Mouse (Mus musculus) kidney, postnatal 25 days (tissue): ENCODE results near the gene Commd1.
A peak's percentile ranks its signal among the peaks of the same experiment; 100 is the strongest.

Experiments used
- DNase-seq, 2 experiments: peaks; one replicate each; pipeline ENCODE4 v3.0.0; 2021; ENCODE audit warnings: mixed read lengths in 2 of 2

Commd1 gene

DNA sequence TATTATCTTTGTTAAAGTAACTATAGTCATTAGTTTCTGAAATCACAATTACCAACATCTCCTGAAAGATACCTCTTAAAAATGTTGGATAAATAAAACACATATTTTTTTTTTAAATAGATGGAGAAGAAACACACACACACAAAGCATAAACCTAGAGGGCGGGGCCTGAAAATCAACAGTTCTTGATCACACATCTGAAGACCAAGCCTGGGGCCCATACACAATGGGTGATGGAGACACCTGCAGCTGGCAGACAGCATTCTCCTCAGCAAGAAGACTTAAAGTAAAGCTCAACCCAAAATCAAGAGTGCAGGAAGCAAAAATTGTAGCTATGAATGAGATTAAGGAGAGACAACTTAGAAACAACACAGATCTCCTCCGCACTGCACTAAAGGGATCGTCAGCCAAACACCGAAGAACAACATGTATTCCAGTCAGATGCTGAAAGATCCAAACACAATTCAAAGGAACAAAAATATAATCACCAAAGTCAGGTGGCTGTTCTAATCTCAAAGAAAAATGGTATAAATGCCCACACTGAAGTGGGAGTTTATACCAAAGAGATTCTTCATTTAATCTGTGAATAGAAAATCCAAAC, 44.4 kb downstream of the Commd1 start:
- DNase-seq = no peak

DNA sequence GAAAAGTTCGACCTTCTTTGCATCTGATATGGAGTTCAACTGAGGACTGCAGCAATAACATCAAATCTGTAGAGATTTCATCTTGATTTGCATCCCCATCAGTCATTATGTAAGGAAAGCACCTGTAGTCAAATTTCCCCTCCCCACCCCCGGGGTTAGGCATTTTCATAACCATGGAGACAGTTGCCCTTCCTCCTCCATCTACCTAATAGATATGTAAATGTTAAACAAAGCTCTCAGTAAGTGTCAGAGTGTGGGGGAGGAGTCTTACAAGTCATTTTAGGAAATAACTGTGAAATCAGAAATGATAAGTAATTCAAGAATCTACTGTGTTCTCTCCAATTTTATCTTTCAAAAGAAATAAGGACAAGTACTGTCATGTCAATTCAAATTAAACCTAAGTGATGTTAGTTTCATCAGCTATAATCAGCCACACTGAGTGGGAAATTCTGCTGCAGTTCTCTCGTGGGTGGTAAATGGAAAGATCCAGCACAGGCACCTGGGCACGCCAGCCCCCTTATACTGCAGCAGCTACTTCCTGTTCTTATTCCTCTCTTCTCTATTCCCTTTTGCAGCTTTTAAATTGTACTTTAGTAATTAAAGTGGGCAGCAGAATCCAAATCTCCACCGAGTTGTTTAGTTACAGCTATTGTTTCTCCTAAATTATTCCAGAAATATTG, 45.6 kb downstream of the Commd1 start:
- DNase-seq = no peak

DNA sequence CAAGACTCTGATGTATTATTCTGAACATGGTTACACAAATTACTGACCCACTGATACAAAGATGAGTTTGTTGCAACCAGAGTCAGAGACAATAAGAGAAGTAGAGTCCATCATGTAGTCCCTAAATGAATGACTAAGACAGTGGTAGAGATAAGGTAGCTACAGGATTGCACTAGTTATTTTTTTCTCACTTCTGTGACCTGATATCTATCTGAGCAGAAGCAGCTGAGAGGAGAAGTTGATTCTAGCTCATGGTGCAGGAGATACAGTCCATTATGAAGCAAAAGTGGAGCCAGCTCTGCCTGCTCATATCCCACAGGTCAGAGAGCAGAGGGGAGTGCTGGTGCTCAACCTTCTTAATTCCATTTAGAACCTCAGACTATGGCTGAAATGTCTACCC, 50.0 kb downstream of the Commd1 start:
- no peak for DNase-seq

DNA sequence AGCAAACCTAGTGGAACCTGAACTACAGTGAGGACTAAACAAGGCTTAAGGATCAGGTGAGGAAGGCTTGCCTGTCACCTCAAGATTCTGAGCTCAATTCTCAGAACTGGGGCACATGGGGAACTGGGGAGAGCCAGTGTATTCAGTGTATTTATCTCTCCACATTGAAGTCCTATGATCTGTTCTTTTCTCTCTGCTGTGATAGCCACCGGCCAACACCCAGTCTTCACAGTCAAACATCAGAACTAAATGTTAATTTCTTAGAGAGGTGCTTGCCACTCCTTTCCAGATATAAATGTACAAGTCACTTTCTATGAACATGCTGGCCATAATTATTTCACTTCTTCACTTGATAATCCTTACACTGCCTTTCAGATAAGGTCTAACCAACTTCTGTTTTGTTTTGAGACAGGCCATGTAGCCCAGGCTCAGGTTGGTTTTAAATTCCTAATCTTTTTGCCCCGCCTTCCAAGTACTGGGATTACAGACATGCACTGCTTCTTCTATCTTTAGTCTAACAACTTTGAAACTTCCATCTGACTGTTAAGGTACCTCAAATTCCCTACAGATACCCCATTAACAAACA, 50.8 kb downstream of the Commd1 start:
- DNase-seq = no peak

DNA sequence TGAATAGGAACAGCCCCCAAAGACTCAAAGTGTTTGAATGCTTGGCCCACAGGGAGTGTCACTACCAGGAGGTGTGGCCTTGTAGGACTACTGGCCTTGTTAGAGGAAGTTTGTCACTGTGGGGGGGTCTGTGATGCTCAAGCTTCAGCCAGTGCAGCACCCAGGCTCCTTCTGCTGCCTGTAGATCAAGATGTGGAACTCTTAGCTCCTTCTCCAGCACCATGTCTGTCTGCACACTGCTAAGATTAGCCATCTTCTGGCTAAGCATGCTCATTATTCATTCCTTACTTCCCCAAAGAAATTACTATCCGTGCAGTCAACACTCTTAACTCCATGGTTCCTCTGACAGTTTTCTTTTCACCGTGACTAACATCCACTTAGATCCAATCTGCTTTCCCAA, 52.1 kb downstream of the Commd1 start:
- DNase-seq = no peak

DNA sequence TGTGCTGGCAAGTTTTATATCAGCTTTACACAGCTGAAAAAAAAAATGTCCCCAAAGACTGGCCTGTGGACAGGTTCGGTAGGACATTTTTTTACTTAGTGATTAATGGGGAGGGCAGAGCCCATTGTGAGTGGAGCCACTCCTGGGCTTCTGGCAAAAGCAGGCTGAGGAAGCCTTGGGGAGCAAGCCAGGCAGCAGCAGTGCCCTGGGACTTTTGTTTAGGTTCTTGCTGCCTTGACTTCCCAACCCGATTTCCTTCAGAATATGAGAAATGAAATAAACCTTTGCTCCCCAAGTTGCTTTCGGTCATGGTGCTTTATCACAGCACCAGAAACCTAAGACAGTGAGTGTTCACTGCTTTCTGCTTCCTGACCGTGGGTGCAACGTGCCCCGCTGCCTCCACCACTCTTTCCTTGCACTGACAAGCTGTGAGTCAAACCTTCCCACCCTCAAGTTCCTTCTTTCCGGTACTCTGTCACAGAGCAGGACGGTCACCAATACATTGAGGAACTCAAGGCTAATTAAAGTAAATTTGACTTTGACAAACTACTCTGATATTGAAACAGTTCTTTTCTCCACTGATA, 53.5 kb downstream of the Commd1 start:
- no peak for DNase-seq

DNA sequence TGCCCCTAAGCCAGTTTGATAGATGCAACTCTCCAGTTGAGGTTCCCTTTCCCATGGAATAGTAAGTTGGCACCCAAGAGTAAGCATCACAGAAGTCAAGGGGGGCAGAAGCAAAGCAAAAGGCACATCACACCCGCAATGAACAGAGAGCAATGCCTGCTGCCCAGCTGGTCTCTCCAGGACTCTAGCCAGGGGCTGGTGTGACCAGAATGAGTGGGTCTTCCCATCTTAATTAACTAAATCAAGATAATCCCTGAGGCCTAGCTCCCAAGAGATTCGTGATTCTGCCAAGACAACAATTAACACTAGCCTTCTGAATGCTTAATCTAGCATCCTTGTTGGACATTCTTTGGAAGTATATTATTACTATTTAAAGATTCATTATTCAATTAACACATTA, 58.6 kb downstream of the Commd1 start:
- DNase-seq = no peak

DNA sequence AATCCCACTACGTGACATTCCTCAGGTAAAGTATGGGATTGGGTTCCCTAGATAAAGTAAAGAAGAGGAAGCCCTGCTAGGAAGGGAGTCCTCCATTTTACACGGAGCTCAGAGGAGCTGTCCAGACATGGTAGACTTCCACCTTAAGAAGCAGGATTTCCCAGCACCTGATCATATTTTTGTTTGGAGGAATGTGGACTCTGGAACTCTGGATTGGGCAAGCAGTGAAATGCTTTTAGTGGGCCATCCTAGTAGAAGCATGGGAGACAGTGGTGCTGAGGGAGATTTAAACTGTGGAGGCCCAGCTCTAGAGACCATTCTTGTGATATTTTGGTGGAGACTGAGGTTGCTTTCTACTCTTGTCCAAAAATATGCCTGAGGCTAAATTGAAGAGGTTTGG, 59.6 kb downstream of the Commd1 start:
- DNase-seq = no peak

DNA sequence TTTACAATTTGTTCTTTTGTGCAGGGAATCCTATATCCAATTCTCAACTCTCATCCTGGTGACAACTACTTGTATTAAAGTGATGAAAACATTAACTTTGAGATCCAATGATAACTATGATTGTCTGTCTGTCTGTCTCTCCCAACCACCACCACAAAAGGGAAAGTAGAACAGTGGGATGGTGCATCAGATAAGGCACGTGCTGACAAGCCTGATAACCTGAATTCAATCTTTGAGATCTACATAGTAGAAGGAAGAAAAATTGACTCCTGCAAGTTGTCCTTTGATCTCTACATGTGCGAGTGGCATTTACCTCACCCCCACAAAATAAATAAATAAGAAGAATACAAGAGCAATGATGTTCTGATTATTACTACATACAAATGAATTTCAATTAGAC, 62.8 kb downstream of the Commd1 start:
- DNase-seq = no peak

DNA sequence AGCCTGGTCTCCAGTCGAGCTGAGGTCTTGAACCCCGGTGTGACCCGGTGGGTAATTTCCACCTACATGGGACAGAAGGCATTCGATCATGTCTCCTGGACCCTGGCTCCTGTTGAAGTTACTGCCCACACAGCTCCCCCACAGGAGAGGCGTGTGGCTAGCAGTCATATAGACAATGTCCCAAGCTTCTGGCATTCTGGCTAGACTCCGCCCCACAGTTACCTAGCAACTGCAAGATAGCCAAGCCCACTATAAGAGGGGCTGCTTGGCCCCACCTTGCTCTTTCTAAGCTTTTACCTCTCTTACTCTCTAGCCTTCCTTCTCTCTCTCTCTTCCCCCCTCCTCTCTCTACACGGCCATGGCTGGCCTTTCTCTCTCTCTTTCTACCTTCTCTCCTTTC, 64.4 kb downstream of the Commd1 start:
- DNase-seq = no peak

DNA sequence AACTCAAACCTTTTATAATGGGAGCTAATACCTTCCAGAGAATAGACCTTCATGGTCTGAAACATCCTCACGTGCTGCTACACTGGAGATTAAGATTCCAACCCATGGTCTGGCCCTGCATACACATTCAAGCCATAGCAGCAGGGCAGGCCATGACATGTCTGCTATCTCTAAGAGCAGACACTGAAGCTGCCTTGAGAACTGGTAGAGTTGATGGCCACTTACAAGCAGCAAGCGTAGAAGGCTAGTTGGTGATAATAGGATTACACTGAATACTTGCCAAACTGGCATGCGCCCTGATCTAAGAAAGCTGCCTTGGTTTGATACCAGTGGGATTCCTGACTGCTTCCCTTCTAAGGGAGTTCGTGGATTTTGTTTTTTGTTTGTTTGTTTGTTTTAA, 68.4 kb downstream of the Commd1 start:
- no peak for DNase-seq

DNA sequence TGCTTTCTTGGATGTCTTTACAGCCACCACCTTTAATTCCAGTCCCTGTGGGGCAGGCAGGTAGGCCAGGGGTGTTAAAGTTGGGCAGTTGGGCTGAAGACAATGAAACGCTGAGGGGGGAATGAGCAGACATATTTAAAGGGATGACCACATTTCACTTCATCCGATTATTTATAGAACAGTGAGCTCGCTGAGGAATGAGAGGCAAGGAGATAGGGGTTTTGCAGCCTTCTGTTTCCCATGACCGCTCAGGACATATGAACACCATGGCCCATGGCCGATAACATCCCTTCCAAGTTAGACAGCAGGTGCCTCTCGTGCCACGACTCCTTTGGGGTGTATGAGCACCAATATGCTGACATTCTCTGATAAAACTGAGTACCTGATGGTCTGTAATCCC, 70.4 kb downstream of the Commd1 start:
- DNase-seq = no peak

DNA sequence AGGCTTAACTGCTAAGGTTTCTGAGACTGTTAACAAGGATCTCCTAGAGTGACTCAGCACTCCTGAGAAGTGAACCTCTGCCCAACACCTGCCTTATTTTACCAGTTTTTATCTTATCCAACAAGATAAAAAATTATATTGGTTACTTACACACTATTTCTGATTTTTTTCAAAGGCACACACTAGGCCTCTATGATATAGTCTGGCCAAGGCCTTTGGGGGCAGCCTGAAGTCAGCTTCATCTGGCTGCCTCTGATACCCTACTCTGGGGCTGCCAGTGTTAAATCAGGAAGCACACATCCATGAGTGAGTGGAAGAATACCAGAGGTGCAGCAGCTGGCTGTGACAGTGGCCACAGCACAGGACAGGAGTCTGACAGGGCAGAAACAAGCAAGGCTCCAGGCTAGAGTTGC, 75.7 kb downstream of the Commd1 start:
- no peak for DNase-seq

DNA sequence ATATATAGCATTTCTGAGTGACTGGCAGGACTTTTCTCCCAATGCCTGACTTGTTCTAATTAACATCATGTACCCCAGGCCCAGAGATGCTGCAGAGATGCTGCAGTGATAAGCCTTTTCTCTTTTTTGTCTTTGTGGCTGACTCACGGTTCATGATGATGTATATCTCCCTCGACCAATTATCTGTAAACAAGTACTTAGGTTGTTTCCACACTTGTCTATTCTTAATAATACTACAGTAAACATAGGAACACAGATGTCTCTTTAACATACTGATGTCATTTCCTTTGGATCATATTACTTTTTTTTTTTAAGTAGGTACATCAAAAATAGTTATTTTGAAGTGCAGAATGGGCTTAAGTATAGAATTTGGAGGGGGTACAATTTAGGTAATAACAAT, 79.3 kb downstream of the Commd1 start:
- no peak for DNase-seq

DNA sequence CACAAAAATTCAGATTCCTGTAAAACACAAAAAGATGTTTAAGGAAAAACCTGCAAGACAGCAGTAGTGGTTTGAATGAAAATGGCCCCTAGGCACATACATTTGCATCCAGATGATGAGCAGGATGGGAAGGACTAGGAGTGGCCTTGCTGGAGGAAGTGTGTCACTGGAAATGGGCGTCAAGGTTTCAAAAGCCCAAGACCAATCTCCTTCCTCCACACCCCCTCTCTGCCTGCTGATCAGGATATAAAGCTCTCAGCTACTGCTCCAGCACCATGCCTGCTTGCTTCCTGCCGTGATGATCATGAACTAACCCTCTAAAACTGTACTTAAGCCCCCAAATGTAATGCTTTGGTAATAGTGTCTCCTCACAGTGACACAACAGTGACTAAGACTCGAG, 82.1 kb downstream of the Commd1 start:
- DNase-seq = no peak

DNA sequence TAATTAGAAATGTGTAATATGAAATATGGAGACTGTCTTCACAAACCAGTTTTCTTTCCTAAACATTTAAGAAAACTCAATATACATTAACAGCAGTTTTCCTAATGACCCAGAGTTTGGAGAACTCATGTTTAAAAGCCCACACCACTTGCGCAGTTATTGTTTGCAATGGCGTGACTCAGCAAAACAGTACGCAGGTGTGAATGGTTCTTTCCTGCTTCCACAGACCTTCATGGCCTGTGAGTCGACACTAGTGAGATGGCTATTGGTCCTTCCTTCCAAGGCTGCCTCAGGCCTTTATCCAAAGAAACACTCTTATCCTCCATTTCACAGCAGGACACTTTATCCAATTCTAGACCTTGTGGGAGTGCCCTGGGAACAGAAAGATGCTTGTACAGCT, 84.5 kb downstream of the Commd1 start:
- DNase-seq = no peak

DNA sequence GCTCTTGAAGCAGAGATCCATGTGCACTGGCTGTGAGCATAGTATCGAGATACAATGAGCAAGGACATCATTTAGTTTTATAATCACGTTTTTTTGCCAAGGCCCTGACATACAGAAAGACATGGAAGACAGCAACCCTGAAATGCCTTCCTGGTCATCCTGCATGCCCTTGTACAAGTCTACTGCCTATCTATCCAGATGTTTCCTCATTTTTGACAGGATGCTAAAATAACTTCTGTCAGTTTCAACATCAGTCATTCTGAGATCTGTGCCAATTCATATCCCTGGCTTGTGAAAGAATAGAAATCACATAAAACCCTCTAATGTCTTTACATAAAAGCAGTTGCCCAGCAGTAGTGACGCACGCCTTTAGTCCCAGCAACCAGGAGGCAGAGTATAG, 85.1 kb downstream of the Commd1 start:
- no peak for DNase-seq

DNA sequence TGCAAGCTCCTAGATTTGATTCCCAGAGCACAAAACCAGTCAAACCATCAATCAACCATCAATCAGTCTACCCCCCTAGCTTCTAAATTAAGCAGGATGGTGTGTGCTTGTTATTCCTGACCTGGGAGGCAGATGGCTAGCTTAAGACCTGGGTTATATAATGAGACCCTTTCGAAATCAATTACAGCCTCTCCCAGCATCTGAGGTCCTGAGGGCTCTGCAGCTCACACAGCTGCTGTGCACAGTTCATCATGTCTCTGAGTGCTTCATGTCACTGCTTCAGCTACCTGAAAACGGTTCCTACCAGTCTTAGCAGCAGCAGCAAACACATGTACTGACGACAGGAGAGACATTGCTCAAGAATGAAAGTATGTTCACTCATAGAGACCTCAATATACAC, 89.1 kb downstream of the Commd1 start:
- no peak for DNase-seq

DNA sequence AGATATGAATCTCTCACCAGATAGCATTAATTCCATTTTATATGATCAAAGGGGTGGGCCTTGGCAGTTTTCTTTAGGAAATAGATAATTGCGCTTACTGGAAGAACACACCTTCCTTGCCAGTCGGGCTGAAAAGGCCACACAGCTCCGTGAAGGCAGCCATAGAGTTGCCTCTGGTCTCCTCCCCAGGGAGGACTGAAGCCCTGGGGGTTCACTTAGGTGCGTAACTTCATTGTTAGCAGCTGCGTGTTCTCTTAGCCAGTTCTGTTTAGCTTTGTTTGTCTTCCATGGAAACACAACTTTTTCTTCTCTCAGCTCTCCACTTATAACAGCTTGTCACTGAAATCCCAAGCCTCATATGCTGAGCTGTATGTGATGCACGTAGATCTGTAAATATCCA, 89.7 kb downstream of the Commd1 start:
- DNase-seq = no peak

DNA sequence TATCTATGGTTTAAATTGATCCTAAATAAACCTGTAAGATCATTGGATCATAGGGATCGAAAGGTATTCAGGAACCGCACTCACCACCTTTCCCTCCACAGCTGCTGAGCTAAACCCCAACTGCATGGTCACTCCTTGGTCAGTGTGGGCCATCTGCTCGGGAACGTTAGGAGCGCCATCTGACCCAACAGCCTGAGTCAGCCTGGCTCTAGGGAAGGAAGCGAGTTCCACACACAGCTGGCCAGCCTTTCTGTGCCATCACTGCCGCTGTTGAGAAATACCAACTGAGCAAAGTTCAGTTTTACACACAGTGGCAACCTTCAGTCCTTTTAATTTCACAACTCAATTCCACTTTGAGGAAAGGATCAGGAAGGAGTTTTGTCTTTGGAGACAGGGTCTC, 90.3 kb downstream of the Commd1 start:
- DNase-seq = peak; percentile 24 to 57

DNA sequence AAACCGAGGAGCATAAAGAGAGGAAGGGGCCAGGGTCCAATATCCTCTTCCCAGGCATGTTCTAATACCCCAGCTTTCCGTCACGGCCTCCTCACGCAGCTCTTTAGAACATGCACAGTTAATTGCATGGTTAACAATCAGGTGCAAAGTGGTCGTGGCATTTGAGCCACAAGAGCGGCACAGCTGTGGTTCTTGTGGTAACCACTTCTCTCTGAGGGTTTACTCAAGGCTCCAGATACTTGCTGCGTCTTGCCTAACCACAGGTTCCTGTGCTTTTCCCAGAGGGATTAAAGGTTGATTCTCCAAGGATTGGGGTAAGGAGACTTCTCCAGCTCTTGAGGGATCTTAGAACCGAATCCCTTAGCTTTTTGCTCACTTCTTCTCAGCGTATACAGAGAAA, 90.9 kb downstream of the Commd1 start:
- no peak for DNase-seq

DNA sequence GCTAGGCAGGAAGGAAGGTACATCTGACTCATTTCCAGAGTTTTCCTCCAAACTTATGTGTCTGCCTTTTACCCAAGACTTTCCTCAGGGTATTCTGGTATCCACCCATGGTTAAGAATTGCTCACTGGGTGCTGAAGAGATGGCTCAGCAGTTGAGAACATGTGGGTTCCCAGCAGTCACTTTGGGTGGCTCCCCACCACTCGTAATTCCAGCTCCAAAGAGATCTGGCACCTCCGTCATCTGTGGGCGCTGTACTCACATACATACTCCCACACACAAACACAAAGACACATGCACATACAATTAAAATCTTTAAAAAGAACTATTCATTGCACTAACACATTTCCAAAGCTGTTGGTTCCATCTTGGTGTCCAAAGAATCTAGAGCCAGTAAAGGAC, 93.0 kb downstream of the Commd1 start:
- DNase-seq = no peak

DNA sequence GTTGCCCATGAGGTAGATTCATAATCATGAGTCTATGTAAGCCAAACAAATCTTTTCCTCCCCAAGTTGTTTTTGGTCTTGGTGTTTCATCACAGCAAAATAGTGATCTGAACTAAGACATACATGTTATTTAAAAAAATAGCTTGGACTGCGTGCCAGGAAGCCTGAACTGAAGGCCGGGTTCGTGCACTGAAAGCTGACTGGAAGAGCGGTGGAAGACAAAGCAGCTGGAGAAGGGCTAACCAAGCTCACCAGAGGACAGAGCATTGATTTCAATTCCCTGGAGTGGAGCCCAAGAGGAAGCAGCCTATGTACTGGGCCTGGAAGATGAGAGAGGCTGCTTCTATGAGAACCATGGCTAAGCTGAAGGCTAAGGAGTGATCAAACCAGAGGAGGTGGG, 95.2 kb downstream of the Commd1 start:
- DNase-seq = no peak

DNA sequence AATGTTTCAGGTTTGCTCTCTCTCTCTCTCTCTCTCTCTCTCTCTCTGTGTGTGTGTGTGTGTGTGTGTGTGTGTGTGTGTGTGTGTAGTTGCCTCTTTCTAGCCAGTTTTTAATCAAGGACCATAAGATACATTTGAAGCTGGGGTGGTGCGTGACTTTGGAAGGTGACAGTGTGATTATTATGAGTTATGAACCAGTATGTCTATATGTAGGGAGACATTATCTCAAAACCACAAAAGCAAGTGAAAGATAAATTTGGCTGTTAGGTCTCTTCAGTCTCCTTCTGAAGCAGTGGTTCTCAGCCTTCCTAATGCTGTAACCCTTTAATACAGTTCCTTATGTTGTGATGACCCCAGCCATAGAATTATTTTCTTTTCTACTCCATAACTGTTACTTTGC, 96.8 kb downstream of the Commd1 start:
- no peak for DNase-seq

DNA sequence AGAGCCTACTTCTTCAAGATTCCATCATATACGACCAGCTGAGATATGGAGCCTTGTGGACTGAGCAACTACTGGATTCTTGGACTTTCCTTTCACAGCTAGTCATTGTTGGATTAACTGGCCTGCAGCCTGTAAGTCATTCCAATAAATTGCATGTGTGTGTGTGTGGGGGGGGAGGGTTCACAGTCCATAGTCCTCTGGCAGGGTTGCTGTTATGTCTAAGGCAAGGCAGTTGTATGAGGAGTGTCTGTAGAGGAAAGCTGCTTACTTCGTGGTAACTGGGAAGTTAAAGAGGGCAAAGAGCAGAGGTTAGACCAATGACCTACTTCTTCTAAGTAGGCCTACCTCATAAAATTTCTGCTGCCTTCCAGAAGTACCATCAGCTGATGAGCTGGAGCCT, 98.5 kb downstream of the Commd1 start:
- peak; percentile 52 to 73 for DNase-seq
